Mouse (Mus musculus) MEL-GATA-1-ER (cell line): ENCODE data around the gene Fbxl13.

Source experiments
- DNase-seq: peaks from one replicate; pipeline ENCODE4 v3.0.0-alpha.2; 2012; ENCODE audit warnings: low read depth; ENCODE audit errors: extremely low read depth

Fbxl13 gene

DNA sequence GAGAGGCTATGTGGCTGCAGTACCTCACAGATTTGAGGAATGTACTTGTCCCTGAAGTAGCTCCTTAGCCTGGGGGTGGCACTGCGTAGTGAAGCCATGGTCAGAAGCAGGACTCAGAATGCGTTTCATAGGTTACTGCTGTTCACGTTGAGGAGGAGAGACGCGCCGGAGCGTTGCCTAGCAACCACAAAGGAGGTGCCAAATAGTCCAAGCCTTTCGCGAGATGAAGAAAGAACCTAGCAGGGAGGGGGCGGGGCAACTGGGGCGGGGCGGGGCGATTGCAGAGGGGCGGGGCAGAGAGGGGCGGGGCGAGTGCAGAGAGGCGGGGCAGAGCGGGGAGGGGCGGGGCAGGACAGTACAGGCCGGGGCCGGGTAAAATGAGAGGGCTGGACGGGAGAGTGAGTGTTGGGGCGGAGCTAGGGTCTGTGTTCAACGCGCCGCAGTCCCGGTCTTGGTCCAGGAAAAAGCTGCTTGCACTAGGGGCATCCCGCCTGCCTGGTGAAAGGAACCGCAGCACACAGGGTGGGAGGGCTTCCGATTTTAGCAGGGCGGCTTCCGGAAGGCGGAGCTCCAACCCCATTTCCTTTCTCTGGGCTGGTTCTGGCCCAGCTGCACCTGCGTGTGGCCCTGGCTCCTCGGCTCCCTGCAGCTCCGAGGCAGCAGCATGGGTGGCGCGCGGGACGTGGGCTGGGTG, at the start of gene Fbxl13, which contains the start of gene Armc10:
TSS of gene Fbxl13 (minus strand) at position 196 of the 694 bp plus-strand sequence.
TSS of gene Armc10 (plus strand) at position 375 of the 694 bp plus-strand sequence.
- peak; percentile 87 for DNase-seq

DNA sequence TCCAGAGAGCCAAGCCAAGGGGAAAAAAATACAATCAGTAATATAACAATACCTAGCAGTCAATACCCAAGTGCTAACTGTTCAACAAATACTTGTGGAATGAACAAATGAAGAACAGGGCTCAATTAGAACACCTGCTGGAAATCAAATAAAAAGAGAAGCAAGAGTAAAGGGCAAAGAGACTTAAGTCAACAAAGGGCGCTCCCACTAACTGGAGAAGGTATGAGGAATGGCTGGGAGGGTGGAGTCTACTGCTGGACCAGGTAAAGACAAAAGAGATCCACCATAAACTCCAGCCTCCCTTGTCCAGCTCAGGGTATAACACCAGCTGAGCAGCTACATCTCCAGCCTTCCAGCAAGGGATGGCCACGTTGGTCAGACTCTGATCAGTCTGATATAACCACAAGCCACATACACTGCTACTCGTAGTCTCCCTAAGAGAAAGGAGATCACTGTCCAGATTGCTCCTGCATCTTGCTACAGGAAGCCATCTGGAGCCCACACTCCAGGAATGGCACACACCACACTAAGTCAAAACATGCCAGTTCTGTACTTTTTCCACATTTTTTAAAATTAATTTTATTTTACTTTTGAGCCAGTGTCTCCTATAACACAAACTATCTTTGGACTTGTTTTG, 49.5 kb upstream of the Fbxl13 start:
- DNase-seq = no peak

GRCm38 (mm10) chr5:21693372-21693870, 48.0 kb upstream of the Fbxl13 start:
- no peak for DNase-seq

DNA sequence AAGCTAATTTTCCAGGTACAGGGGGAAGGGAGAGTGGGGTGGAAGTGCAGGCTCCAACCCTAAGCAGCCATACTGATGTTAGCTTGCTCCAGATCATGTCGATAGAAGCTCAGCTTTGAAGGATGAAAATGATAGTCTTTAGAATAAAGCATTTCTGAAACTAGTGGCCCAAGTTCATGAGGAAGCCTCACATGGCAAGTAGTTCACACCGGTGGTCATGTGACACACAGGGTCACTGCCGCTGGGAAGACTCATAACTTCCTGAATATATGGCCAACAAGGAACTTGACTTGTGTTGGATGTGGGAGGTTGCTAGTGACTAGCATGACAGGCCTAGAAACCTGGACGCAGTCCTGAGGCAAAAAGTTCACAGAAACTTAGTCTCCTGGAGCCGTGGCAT, 46.8 kb upstream of the Fbxl13 start:
- DNase-seq = no peak

DNA sequence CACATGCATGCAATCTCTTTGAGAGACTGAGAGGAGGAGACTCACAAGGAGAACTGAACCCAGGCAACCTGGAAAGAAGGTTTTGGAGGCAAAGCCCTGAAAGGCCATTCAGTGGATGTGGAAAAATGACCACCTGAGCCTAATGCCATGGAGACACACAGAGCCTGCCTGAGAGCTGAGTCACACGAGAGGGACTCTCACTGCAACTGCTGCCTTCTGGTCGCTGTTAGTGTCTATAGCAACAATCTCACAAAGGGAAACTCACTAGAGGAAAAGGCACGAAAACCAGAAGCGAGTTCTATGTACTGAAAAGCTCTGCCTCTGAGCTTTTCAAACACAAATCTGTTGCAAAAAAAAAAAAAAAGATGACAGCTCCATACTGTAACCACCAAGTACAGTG, 41.6 kb upstream of the Fbxl13 start:
- peak; percentile 54 for DNase-seq

GRCm38 (mm10) chr5:21685001-21685400, 39.6 kb upstream of the Fbxl13 start:
- DNase-seq = no peak

- DNase-seq = no peak
Observed at GRCm38 (mm10) chr5:21683811-21684210, 38.4 kb upstream of the Fbxl13 start.

- no peak for DNase-seq
Observed at GRCm38 (mm10) chr5:21680940-21681339, 35.5 kb upstream of the Fbxl13 start.

DNA sequence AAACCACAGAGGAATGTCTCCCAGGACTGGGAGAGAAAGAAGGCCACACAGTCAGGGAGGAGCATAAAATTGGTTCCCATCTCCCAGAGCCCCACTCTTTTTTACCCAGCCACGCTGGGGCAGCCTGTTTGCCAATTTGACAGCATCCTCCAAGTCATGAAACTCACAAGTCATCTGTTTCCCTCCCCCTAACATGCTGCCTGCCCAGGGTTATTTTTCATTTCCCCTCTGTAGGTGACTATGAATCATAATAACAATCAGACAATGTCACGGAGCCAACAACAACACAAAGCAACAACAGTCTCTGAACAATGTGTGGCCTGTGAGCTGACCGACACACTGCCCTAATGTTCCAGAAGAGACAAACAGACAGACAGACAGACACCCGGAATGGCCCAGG, 34.6 kb upstream of the Fbxl13 start:
- no peak for DNase-seq

DNA sequence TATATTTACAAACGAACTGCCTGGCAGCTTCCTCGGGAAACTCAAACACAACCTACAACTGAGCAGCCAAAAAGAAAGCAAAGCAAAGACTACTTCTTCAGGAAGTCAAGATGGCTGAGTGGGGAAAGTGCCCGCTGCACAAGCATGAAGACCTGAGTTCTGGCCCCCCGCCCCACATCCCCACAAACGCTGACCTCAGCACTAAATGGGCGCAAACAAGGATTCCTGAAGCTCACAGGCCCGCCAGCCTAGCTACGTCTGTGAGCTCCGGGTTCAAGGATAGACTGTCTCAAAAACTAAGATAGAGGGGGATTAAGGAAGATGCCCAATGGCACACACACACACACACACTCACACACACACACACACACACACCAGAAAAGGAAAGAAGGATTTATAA, 32.9 kb upstream of the Fbxl13 start:
- no peak for DNase-seq

DNA sequence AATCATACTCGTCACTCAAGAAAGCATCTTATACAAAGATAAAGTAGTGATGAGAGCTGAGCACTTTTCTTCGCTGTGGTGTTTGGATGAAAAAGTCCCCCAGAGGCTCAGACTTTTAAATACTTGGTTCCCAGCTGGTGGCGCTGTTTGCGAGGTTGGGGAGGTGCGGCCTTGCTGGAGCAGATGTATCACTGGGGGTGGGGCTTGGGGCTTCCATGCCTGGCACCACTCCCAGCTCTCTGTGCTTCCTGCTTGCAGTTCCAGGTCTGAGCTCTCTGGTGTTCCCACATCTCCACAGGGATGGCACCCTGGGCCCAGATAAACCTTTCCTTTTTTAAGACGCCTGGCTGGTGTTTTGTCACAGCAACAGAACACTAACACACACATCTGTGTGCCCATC, 32.5 kb upstream of the Fbxl13 start:
- no peak for DNase-seq

- no peak for DNase-seq
Observed at GRCm38 (mm10) chr5:21675494-21675893, 30.1 kb upstream of the Fbxl13 start.

DNA sequence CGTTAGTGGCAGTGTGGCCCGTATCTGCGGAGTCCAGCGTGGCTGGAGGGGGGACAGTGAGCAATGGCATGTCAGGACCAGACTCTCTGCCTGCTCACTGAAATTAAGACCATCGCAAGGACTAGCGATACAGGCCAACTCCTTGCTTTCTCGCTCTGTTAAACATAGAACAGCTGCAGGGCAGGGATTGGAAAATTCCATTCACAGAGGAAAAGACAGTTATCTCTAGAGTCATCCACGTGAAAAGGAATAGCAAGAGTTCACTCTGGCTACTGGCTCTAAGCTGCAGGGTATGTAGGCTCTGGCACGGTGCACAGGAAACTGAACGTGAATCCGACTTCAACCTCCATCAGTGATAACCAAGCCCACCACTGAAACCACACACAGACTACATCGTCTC, 29.6 kb upstream of the Fbxl13 start:
- no peak for DNase-seq

DNA sequence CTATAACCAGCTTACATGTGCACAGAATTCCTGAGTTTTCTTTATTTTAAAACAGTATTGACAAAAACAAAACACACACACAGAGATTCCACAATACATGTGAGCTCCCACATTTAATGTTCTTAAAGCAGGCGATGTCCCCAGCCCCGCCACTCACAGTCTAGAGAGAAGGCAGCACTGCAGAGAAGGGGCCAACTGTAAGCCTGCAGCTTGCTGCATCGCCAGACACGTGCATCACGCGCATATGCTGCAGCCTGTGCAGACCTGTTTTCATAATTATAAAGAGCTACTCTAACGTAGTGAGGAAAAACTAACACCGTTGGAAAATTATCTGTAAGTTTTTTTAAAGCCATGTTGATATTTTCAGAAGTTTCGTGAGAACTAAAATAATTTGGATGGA, 28.3 kb upstream of the Fbxl13 start:
- DNase-seq = no peak

GRCm38 (mm10) chr5:21672812-21673635, 27.6 kb upstream of the Fbxl13 start:
- DNase-seq = peak; percentile 60

DNA sequence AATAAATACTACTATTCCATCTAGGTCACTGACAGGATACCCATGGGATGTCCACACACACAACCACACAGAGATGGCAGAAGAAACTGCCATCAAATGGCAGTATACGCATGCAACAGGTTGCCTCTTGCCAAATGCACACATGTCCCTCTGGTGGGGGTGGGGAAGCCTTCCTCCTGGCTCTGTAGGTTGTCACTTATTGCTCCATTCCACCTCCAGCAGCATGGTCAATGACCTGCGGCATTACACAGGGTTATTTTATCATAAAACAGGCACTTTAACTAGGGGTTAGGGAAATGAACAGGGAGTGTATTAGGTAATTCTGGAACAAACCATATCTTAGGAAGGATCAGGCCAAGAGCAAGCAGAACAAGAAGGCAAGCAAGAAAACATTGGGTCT, 23.9 kb upstream of the Fbxl13 start:
- DNase-seq = no peak

GRCm38 (mm10) chr5:21667191-21668137, 22.0 kb upstream of the Fbxl13 start:
- no peak for DNase-seq

DNA sequence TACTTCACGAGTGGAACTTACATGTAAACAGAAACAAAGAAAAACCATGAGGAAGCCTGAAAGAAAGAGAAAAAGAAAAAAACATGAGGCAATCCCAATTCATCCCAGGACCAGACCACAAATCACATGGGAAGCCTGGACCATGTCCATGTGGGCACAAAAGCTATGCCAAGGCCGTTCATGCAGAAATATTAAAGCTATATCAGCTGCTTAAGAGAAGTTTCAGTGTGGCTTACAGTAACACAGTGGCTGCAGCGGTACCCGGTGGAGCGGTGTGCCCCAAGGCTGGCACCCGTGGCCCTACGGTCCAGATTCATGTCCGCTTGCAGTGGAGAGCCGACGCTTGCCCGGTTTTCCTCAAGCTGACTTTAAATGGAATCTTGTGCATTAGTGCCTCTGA, 17.6 kb upstream of the Fbxl13 start:
- no peak for DNase-seq

DNA sequence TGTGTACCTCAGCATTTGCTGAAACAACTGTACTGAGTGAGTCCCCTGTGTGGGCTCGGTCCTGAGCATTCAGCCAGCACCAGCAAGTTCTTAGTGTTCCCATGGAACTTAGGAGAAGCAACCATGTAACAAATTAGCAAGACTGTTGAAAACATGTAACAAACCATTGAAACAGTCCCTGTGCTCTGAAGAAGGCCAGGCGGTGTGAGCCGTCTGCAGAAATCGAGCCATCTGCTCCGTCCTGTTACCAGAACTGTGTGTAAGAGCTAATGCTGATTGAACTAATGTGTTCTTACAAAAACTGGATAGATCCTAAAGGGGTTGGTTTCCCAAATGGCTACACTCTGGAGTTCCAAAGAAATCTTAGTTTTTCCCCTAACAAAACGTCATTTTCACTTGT, 15.4 kb upstream of the Fbxl13 start:
- no peak for DNase-seq

DNA sequence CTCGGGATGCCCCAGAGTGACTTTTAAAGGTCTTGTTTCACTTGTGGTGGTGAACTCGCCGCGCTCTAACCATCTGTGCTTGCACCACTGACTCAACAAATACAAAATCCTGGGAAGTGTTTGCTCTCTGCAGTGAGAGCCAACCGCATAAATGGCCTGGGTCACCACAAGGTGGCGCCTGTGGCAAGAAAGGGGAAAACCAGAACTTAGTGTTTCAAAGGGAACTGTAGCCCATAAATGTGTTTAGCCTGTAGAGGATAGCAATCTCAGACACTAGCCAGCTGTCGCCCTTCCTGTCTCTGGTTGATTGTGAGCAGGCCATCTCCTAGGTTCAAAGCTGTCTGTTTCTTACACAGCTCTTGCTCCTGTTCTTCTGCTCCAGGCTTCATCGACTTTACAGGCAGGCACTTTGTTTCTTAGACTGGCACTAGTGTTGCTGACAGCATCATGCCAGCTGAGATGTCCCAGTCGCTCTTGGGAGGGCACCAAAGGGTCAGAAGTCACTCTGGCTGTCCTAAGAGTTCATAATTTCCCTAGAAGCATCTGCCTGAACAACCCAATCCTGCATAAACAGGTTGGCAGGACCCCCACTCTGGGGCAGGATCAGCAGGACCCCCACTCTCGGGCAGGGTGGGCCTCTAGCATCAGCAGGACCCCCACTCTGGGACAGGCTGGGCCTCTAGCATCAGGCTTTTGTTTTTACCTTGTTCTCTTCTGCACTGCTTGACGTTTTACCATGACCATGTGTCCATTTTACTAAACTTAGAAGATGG, 13.4 kb upstream of the Fbxl13 start:
- DNase-seq = peak; percentile 55
